Comparison of ENCODE assay signal across 28 mouse cellular contexts in the genomic region with DNA sequence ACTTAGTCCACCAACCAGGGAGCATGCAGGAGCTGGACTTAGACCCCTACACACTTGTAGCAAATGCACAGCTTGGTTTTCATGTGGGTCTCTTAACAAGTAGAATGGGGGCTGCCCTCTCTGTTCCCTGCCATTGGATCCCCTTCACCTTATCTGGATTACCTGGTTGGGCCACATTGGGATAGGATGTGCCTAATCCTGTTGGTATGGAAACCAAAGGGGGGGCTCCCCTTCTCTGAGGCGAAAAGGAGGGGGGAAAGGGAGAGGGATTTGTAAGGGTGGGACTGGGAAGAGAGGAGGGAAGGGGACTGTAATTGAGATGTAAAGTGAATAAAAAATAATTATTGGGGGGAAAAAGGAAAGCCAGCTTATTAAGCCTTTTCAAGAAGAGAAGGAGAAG. TPM values are rescaled to one million over a fixed set of nuclear protein-coding genes. Genes with fewer than 3 reads are reported as not detected.
A peak's percentile ranks its signal among the peaks of the same experiment; 100 is the strongest.
DNase-seq lines count a peak whose midpoint lies in the region; ATAC-seq lines count a peak whose summit lies in the region.
"Had no signal": no experiment of that assay in that cellular context is flagged by ENCODE, and none has a peak within 500 bp of the region (broad histone marks: within the 10 kb centered on the region; RNA-seq: fewer than 3 reads in every experiment).

No protein-coding gene starts in this region.

- H3K4me3 ChIP-seq in forebrain, embryonic 11.5 days (ENCODE audit: low read depth, low read length): no peak overlapping the region
- H3K4me3 ChIP-seq in forebrain, embryonic 12.5 days (replicated peaks): no peak overlapping the region
- H3K4me3 ChIP-seq in hindbrain, embryonic 11.5 days (ENCODE audit: low read depth, low read length): no peak overlapping the region
- H3K4me3 ChIP-seq in hindbrain, embryonic 10.5 days: no peak overlapping the region
- H3K4me3 ChIP-seq in midbrain, embryonic 12.5 days: no peak overlapping the region
- no peak overlapping the region for H3K4me3 ChIP-seq in midbrain, embryonic 10.5 days
- H3K4me3 ChIP-seq in midbrain, embryonic 14.5 days (replicated peaks; ENCODE audit: low read depth, low read length): no peak overlapping the region
- H3K4me3 ChIP-seq: embryonic facial prominence, embryonic 13.5 days; forebrain, embryonic 10.5 days; heart, adult 2 months; heart, embryonic 10.5 days; heart, embryonic 13.5 days had no signal

- no peak overlapping the region for H3K4me2 ChIP-seq in forebrain, embryonic 11.5 days (ENCODE audit: low read depth, low read length, severe bottlenecking)
- H3K4me2 ChIP-seq in forebrain, embryonic 12.5 days: no peak overlapping the region
- H3K4me2 ChIP-seq in hindbrain, embryonic 11.5 days (replicated peaks; ENCODE audit: low read depth, low read length): no peak overlapping the region
- H3K4me2 ChIP-seq in midbrain, embryonic 12.5 days (replicated peaks): no peak overlapping the region
- no peak overlapping the region for H3K4me2 ChIP-seq in midbrain, embryonic 14.5 days (ENCODE audit: low read length)
- H3K4me2 ChIP-seq: embryonic facial prominence, embryonic 13.5 days; heart, embryonic 13.5 days; hindbrain, embryonic 14.5 days had no signal

- no peaks in the 10 kb centered on the region for H3K9me3 ChIP-seq in forebrain, embryonic 11.5 days (ENCODE audit: control insufficient read depth, low read length)
- H3K9me3 ChIP-seq in forebrain, embryonic 12.5 days: no peaks in the 10 kb centered on the region
- no peaks in the 10 kb centered on the region for H3K9me3 ChIP-seq in hindbrain, embryonic 11.5 days (ENCODE audit: control insufficient read depth, low read length)
- no peaks in the 10 kb centered on the region for H3K9me3 ChIP-seq in hindbrain, embryonic 10.5 days
- no peaks in the 10 kb centered on the region for H3K9me3 ChIP-seq in midbrain, embryonic 12.5 days
- H3K9me3 ChIP-seq in midbrain, embryonic 10.5 days (replicated peaks): no peaks in the 10 kb centered on the region
- H3K9me3 ChIP-seq in midbrain, embryonic 14.5 days (ENCODE audit: control insufficient read depth, low read length): no peaks in the 10 kb centered on the region
- H3K9me3 ChIP-seq: embryonic facial prominence, embryonic 13.5 days; forebrain, embryonic 10.5 days; G1E; heart, embryonic 10.5 days; heart, embryonic 13.5 days had no signal

- no peak for DNase-seq in forebrain, embryonic 11.5 days (ENCODE audit: low spot score)
- no peak for DNase-seq in hindbrain, embryonic 11.5 days (ENCODE audit: low spot score)
- DNase-seq in hindbrain, embryonic 10.5 days (ENCODE audit: low spot score): no peak
- no peak for DNase-seq in midbrain, embryonic 10.5 days (ENCODE audit: low spot score)
- no peak for DNase-seq in midbrain, embryonic 14.5 days
- no peak for DNase-seq in left cerebral cortex, adult 8-10 months (ENCODE audit: low spot score in 2 of 2)
- DNase-seq: adrenal gland, postnatal 10 days; B cell, adult 2 months; cerebellum, adult 11 months; cerebellum, adult 2 months; cerebellum, adult 9-11 months; cerebellum, postnatal 25 days; gastrocnemius, postnatal 10 days; gastrocnemius, postnatal 36 days; heart, adult 2 months; heart, postnatal 14 days; heart, postnatal 4 days had no signal

- peaks cover 2% of the 10 kb centered on the region; the same call in 1 of the 2 replicates for H3K4me1 ChIP-seq in forebrain, embryonic 11.5 days (replicated peaks; ENCODE audit: control insufficient read depth, insufficient read depth, low read length)
- H3K4me1 ChIP-seq in forebrain, embryonic 12.5 days: peaks cover 14% of the 10 kb centered on the region
- no peaks in the 10 kb centered on the region for H3K4me1 ChIP-seq in hindbrain, embryonic 11.5 days (replicated peaks; ENCODE audit: control insufficient read depth, insufficient read depth, low read length)
- H3K4me1 ChIP-seq in hindbrain, embryonic 10.5 days (replicated peaks): peaks cover 11% of the 10 kb centered on the region
- H3K4me1 ChIP-seq in midbrain, embryonic 12.5 days: peaks cover 8% of the 10 kb centered on the region; the same call in 1 of the 2 replicates
- peaks cover 21% of the 10 kb centered on the region for H3K4me1 ChIP-seq in midbrain, embryonic 10.5 days
- H3K4me1 ChIP-seq in midbrain, embryonic 14.5 days (ENCODE audit: control insufficient read depth, insufficient read depth, low read length): 0 out of 2 replicates have a peak, but pooled peaks cover 4% of the 10 kb centered on the region
- H3K4me1 ChIP-seq: heart, embryonic 10.5 days had no signal

- no peak overlapping the region for H3K9ac ChIP-seq in forebrain, embryonic 11.5 days (ENCODE audit: low read length)
- H3K9ac ChIP-seq in forebrain, embryonic 12.5 days: no peak overlapping the region
- H3K9ac ChIP-seq in hindbrain, embryonic 11.5 days (ENCODE audit: low read depth, low read length): no peak overlapping the region
- H3K9ac ChIP-seq in midbrain, embryonic 12.5 days (replicated peaks): no peak overlapping the region
- no peak overlapping the region for H3K9ac ChIP-seq in midbrain, embryonic 14.5 days (replicated peaks; ENCODE audit: low read length)
- H3K9ac ChIP-seq: embryonic facial prominence, embryonic 13.5 days; heart, embryonic 13.5 days; hindbrain, embryonic 14.5 days had no signal

- no peak overlapping the region for H3K27ac ChIP-seq in forebrain, embryonic 11.5 days (ENCODE audit: low read depth, low read length)
- H3K27ac ChIP-seq in forebrain, embryonic 12.5 days: no peak overlapping the region
- no peak overlapping the region for H3K27ac ChIP-seq in hindbrain, embryonic 11.5 days (ENCODE audit: low read depth, low read length)
- no peak overlapping the region for H3K27ac ChIP-seq in hindbrain, embryonic 10.5 days
- no peak overlapping the region for H3K27ac ChIP-seq in midbrain, embryonic 12.5 days (replicated peaks)
- no peak overlapping the region for H3K27ac ChIP-seq in midbrain, embryonic 10.5 days (replicated peaks)
- no peak overlapping the region for H3K27ac ChIP-seq in midbrain, embryonic 14.5 days (replicated peaks; ENCODE audit: low read depth, low read length)
- H3K27ac ChIP-seq: embryonic facial prominence, embryonic 13.5 days; forebrain, embryonic 10.5 days; heart, adult 2 months; heart, embryonic 10.5 days; heart, embryonic 13.5 days; hindbrain, embryonic 14.5 days had no signal

- peak; percentile 37; the same call in 1 of the 2 replicates for ATAC-seq in forebrain, embryonic 11.5 days (replicated peaks; ENCODE audit: low FRiP score)
- ATAC-seq in forebrain, embryonic 12.5 days (ENCODE audit: low FRiP score): no peak
- ATAC-seq in hindbrain, embryonic 11.5 days (ENCODE audit: low FRiP score): 0 out of 2 replicates have a peak, but pooled peaks have one; percentile 19
- peak; percentile 60; the same call in 1 of the 2 replicates for ATAC-seq in midbrain, embryonic 12.5 days (ENCODE audit: low FRiP score, low read depth)
- ATAC-seq in midbrain, embryonic 14.5 days (ENCODE audit: low FRiP score, low TSS enrichment): peak; percentile 47; the same call in 1 of the 2 replicates
- ATAC-seq: intestine, postnatal 0 days; Patski had no signal

- no peaks in the 10 kb centered on the region for H3K27me3 ChIP-seq in forebrain, embryonic 11.5 days (ENCODE audit: control insufficient read depth, insufficient read depth, low read length)
- no peaks in the 10 kb centered on the region for H3K27me3 ChIP-seq in forebrain, embryonic 12.5 days
- H3K27me3 ChIP-seq in hindbrain, embryonic 11.5 days (ENCODE audit: control insufficient read depth, insufficient read depth, low read length): no peaks in the 10 kb centered on the region
- no peaks in the 10 kb centered on the region for H3K27me3 ChIP-seq in hindbrain, embryonic 10.5 days (ENCODE audit: insufficient read depth, poor library complexity, severe bottlenecking)
- H3K27me3 ChIP-seq in midbrain, embryonic 12.5 days: no peaks in the 10 kb centered on the region
- H3K27me3 ChIP-seq in midbrain, embryonic 10.5 days (ENCODE audit: low read depth, poor library complexity, severe bottlenecking): no peaks in the 10 kb centered on the region
- H3K27me3 ChIP-seq in midbrain, embryonic 14.5 days (ENCODE audit: control insufficient read depth, insufficient read depth, low read length): no peaks in the 10 kb centered on the region
- H3K27me3 ChIP-seq: CH12.LX; embryonic facial prominence, embryonic 13.5 days; heart, embryonic 13.5 days; Patski had no signal

- H3K36me3 ChIP-seq in forebrain, embryonic 11.5 days (ENCODE audit: control insufficient read depth, insufficient read depth, low read length): no peaks in the 10 kb centered on the region
- no peaks in the 10 kb centered on the region for H3K36me3 ChIP-seq in forebrain, embryonic 12.5 days (replicated peaks)
- H3K36me3 ChIP-seq in hindbrain, embryonic 11.5 days (ENCODE audit: control insufficient read depth, insufficient read depth, low read length): no peaks in the 10 kb centered on the region
- H3K36me3 ChIP-seq in hindbrain, embryonic 10.5 days: no peaks in the 10 kb centered on the region
- H3K36me3 ChIP-seq in midbrain, embryonic 12.5 days: no peaks in the 10 kb centered on the region
- no peaks in the 10 kb centered on the region for H3K36me3 ChIP-seq in midbrain, embryonic 10.5 days
- no peaks in the 10 kb centered on the region for H3K36me3 ChIP-seq in midbrain, embryonic 14.5 days (ENCODE audit: control insufficient read depth, insufficient read depth, low read length)
- H3K36me3 ChIP-seq: embryonic facial prominence, embryonic 13.5 days; forebrain, embryonic 10.5 days; G1E; heart, embryonic 10.5 days; heart, embryonic 13.5 days had no signal

- WGBS in forebrain, embryonic 11.5 days: 38% methylated on average over 1 of the region's 1 CpGs
- 11% methylated on average over 1 of the region's 1 CpGs for WGBS in forebrain, embryonic 12.5 days
- 56% methylated on average over 1 of the region's 1 CpGs for WGBS in hindbrain, embryonic 11.5 days
- 44% methylated on average over 1 of the region's 1 CpGs for WGBS in hindbrain, embryonic 10.5 days
- 17% methylated on average over 1 of the region's 1 CpGs for WGBS in midbrain, embryonic 12.5 days
- WGBS in midbrain, embryonic 10.5 days: 29% methylated on average over 1 of the region's 1 CpGs
- WGBS in midbrain, embryonic 14.5 days: 10% methylated on average over 1 of the region's 1 CpGs

RNA-seq across cellular contexts. Expression of gene Vcan, which starts 35.5 kb away (rescaled TPM):
- polyA plus RNA-seq in forebrain, embryonic 11.5 days (2014; fragmentation: Nextera tagmentation; extraction: Ambion mirVana): 59.5 and 61.9 TPM in 2 replicates
- 65.4 and 65.8 TPM in 2 replicates for polyA plus RNA-seq in forebrain, embryonic 12.5 days (2016; fragmentation: Nextera tagmentation; extraction: Ambion mirVana)
- polyA plus RNA-seq in hindbrain, embryonic 11.5 days (2014; fragmentation: Nextera tagmentation; extraction: Ambion mirVana): 75.9 and 99.0 TPM in 2 replicates
- 42.4 and 44.6 TPM in 2 replicates for polyA plus RNA-seq in hindbrain, embryonic 10.5 days (2016; fragmentation: Nextera tagmentation; extraction: Ambion mirVana)
- 41.6 and 50.4 TPM in 2 replicates for polyA plus RNA-seq in midbrain, embryonic 12.5 days (2016; fragmentation: Nextera tagmentation; extraction: Ambion mirVana)
- 29.3 and 29.7 TPM in 2 replicates for polyA plus RNA-seq in midbrain, embryonic 10.5 days (2016; fragmentation: Nextera tagmentation; extraction: Ambion mirVana)
- 38.2 and 38.5 TPM in 2 replicates for polyA plus RNA-seq in midbrain, embryonic 14.5 days (2014; fragmentation: Nextera tagmentation; extraction: Ambion mirVana)
- total RNA-seq in left cerebral cortex, adult 8-10 months (2022): 10 to 100 TPM; 13.6 to 16.1 (median 14.6) TPM
- polyA plus RNA-seq: G1E had no signal
